Mouse (Mus musculus): Measurements from ENCODE around the gene Stat5b.
A peak's percentile ranks its signal among the peaks of the same experiment; 100 is the strongest.

Gene Stat5b

GRCm38 (mm10) chr11:100767871-100768270 is 82.7 kb downstream of the Stat5b start:
- DNase-seq (ENCODE audit: low read depth, low spot score), result no peak

DNA sequence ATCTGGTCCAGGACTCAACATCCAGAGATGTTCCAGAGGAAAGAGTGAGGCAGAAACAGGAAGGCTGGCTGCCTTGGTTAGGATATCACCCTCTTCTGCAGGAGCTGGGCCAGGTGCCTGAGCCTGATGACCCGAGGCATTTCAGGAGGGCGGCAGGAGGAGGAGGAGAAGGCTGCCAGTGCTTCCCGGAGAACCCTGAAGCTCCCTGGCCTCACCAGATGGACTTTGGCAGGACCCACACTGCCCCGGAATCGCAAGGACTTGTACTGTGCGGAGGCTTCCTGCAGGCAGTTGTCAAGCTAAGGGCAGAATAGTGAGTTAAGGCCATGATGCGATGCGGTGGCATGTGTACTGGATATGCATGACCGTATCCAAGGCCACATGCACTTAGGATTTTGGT is 83.8 kb downstream of the Stat5b start:
- DNase-seq (ENCODE audit: low read depth, low spot score), result no peak

DNA sequence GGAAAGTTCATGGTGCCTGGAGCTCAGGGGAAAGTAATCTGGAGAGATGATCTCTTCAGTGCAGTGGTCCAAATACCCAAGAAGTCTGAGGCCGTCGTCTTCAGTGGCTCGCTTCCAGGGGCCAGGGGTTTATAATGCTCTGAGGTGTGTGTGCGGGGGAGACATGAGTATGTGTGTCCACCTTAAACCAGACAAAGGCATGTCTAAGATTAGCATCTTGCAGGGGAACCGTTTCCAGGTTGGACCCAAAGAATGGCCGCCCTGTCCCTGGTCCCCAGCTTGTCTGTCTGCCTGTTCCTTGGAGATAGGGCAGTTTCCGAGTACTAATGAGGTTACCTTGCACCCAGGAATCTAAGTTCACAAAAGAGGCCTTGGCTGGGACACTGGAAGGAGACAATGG is 87.7 kb downstream of the Stat5b start, which contains the start of gene Hcrt:
Gene Hcrt, minus strand, starts transcription at position 101 of the 400 bp plus-strand sequence.
- no peak for DNase-seq (ENCODE audit: low read depth, low spot score)

DNA sequence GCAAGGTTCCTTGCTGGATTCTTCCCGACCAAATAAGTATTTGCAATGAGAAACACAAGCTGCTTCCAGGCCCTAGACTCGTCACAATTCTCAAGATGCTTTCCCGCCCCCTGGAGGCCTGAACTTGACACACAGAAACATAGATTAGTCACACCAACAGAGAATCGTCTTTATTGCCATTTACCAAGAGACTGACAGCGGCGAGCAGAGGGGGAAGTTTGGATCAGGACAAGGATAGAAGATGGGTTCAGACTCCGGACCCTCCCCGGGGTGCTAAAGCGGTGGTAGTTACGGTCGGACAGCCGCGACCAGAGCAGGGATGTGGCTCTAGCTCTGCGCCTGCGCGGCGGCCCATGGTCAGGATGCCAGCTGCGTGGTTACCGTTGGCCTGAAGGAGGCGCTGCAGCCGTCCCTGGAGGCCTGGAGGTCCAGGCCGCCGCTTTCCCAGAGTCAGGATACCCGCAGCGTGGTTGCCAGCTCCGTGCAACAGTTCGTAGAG is 88.9 kb downstream of the Stat5b start:
- peak; percentile 40 for DNase-seq (ENCODE audit: low read depth, low spot score)

DNA sequence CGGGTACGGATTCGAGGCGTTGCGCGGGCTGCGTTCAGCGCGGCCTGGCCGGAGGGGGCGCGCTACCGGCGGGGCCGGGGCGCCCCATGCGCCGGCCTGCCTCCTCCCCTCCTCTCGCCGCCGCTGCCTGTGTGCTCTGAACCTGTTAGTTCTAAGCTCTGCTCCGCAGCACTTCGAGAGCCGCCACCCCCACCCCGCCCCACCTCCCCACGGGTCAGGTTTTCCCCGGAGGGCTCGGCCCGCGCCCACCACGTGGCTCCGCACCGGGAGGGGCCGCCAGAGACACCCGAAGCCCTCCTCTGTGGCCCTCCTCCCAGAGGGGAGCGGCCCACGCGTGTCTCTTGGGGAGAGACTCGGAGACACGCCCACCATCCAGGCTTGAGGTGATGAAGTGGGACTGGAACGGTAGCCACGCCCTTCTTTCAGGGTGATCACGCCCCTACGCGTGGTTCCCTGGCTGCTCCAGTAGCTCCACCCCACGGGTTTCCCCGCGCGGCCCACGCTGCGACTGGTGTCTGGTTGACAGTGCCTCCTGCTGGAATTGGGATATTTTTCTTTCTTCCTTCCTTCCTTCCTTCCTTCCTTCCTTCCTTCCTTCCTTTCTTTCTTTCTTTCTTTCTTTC is 90.8 kb downstream of the Stat5b start, which contains the start of gene Kcnh4:
Gene Kcnh4, minus strand, starts transcription at position 332 of the 623 bp plus-strand sequence.
- peak; percentile 49 for DNase-seq (ENCODE audit: low read depth, low spot score)

DNA sequence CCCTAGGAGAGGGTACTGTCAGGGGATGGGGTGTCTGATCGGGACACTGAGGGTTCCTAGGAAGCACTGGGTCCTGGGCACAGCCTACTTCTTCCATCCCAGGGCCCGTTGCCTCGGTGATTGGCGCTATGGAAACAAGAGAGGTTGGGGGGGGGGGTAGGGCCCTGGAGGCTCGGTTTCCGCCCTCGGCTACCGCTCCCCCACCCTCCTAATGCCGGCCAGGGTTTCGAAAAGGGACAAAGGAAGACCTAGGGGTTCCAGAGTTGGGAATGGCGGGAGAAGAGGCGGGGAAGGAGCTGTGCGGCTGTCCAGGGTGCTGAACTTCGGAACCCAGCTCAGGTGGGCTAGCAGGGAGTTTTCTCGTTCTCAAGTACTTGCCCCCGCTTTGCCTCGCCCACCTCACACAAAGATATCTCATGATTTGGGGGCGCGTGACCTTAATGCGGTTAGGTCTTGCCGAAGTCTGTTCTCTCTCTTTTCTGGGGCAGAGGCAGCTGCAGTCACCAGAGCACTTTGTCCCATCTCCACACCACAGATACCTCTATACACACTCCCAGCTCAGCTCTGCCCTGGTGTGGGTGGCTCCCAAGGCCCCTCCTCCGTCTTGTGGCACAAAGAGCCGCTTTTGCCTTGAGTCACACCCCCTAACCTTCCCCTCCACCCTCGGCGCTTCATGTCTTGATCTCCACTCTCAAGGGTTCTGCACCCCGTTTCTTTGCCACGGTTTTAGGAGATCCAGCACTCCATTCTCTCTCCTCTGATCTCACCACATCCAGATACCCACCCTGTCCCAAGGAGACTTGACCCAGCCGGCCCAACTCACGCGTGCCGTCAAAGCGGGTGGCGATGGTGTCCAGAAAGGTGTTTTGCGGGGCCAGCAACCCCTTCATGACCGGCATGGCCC is 91.6 kb downstream of the Stat5b start:
- DNase-seq (ENCODE audit: low read depth, low spot score), result no peak

GRCm38 (mm10) chr11:100757566-100757965 is 93.0 kb downstream of the Stat5b start:
- no peak for DNase-seq (ENCODE audit: low read depth, low spot score)

DNA sequence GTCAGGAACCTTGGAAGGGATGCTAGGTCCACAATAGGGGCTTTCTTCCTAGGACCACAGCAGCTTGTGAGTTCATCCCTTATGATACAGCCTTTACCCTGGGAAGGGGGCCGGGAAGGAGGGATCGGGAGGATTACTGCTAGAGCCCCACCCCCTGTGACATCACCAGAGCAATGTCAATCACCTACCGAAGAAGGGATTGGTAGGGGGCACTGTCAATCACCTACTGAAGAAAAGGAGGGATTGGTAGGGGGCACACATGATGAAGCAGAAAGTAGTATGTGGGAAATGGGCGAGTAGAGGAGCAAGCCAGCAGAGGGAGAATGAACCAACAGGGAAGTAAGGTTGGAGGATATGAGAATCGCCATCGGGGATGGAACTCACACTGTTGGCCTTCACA is 94.0 kb downstream of the Stat5b start:
- DNase-seq (ENCODE audit: low read depth, low spot score), result no peak

DNA sequence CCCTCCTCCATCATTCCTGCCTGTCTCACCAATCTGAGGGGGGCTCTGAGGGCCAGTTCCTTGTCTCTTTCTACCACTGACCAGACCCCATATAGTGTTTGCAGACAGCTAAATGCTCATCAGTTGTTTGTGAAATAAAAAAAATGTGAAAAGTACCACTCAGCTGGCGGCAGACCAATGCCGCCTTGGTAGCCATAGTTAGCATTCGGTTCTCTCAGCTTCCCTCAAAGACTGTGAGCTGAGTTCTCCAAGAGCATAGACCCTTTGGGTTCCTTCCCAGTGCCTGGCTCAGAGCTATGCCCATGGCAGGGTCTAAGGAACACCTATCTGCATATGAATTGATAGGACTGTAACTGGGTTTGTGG is 95.8 kb downstream of the Stat5b start:
- no peak for DNase-seq (ENCODE audit: low read depth, low spot score)

- no peak for DNase-seq (ENCODE audit: low read depth, low spot score)
Observed at GRCm38 (mm10) chr11:100754021-100754692, 96.4 kb downstream of the Stat5b start.

- DNase-seq (ENCODE audit: low read depth, low spot score), result no peak
Observed at GRCm38 (mm10) chr11:100752294-100752693, 98.2 kb downstream of the Stat5b start.

- no peak for DNase-seq (ENCODE audit: low read depth, low spot score)
Observed at GRCm38 (mm10) chr11:100750127-100750526, 100.4 kb downstream of the Stat5b start.

DNA sequence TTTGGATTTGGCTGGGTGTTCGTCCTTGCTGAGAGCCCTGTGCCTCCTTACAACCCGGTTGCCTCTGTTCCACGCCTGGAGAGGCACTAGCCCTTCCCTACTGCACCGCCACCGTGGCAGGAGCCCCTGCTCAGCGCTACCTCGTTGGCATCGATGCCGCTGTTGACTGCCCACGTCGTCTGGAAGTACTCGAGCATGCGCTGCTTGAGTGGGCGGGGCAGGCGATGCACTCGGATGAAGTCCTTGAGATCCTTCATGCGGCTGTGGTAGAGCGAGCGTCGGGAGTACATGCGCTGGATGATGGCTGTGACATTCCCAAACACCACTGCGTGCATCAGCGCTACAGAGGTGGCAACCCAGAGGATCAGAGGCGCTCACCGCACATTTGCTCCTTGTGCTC is 101.1 kb downstream of the Stat5b start:
- DNase-seq (ENCODE audit: low read depth, low spot score), result no peak

- DNase-seq (ENCODE audit: low read depth, low spot score), result no peak
Observed at GRCm38 (mm10) chr11:100748620-100749019, 101.9 kb downstream of the Stat5b start.

- DNase-seq (ENCODE audit: low read depth, low spot score), result no peak
Observed at GRCm38 (mm10) chr11:100747114-100747513, 103.4 kb downstream of the Stat5b start.

- DNase-seq (ENCODE audit: low read depth, low spot score), result no peak
Observed at GRCm38 (mm10) chr11:100746546-100746945, 104.0 kb downstream of the Stat5b start.

DNA sequence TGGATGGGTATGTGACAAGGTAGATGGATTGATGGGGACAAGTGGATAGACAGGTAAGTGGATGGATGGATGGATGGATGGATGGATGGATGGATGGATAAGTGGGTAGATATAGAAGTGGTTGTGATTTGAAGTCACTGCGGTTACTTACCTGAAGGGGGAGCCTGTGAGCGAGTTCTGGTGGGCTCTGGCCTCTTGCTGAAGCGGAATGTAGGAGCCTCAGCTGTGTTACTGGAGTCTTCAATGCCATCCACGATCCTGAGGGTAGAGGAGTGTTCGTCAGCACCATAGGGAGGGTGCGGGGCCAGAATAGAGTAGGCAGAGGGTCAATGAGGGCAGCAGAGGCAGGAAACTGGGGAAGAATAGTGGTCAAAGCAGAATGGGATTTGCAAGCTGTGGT is 105.4 kb downstream of the Stat5b start:
- DNase-seq (ENCODE audit: low read depth, low spot score), result peak; percentile 36

GRCm38 (mm10) chr11:100741348-100741747 is 109.2 kb downstream of the Stat5b start:
- no peak for DNase-seq (ENCODE audit: low read depth, low spot score)

DNA sequence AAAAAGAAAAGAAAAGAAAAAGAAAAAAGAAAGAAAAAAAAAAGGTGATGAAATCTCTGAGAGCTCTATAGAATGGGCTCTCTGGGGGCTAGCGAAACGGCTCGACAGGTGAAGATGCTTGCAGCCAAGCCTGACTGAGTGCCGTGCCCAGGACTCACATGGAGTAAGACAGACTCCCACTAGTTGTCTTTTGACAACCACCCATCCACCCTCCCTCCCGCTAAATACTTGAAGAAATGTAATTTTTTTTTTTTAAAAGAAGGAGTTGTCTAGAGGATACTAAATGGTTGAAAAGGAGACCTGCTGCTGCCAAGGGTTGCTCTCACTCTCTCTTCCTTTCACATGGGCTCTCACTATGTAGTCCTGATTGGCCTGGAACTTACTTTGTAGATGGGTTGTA is 111.8 kb downstream of the Stat5b start:
- no peak for DNase-seq (ENCODE audit: low read depth, low spot score)

GRCm38 (mm10) chr11:100738066-100738604 is 112.4 kb downstream of the Stat5b start, which contains the start of gene Rab5c:
Rab5c (minus strand) TSS chr11:100738215.
- peak; percentile 99 for DNase-seq (ENCODE audit: low read depth, low spot score)

DNA sequence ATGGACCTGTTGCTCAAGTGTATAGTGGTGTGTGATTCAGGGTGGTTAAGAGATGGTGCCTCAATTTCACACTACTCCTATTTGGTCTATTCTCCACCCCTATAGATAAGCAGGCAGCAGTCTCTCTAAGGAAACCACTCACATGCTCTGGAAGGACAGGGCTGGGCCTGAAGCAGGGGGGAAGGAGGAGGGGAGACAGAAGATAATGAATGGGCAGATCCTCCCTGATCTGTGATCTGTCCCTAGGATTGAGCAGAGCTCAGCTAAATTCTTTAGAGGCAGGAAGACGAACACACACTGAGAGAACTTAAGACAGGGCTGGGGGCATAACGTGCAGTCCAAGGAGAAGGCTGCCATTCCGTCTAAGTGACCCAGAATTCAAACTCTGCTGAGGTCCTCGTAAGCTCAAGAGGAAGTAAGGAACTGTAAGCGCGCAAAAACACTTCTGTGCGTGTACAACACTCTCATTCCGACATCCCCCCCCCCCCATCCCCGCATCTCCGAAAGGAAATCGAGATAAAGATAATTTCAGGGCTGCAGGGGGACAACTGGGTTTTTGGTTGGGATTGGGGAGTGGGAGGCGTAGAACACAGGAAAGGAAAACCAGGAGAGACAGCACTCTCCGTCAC is 113.3 kb downstream of the Stat5b start:
- peak; percentile 60 for DNase-seq (ENCODE audit: low read depth, low spot score)
